Mouse (Mus musculus) liver, embryonic 16.5 days (tissue): ENCODE results near the gene Ppp4r4. TPM values are rescaled to one million over a fixed set of nuclear protein-coding genes. Genes with fewer than 3 reads are reported as not detected.

Experiments used
- ATAC-seq: fragments of 200-750 bp; cut with Nextera tagmentation; 2 replicates; pipeline ENCODE4 v1.8.0; 2017; ENCODE audit warnings: low read depth, mild to moderate bottlenecking, moderate number of reproducible peaks, moderate library complexity
- H3K27ac ChIP-seq: fragments of 300-500 bp; sonication (generic); 2 replicates; pipeline ENCODE4 v1.5.1; 2014; ENCODE audit warnings: mild to moderate bottlenecking, low read length
- H3K27me3 ChIP-seq: fragments of 300-500 bp; sonication (generic); 2 replicates; pipeline ENCODE4 v1.6.1; 2014; ENCODE audit warnings: low read depth, low read length, mixed read lengths; ENCODE audit not compliant: control insufficient read depth, insufficient read depth
- H3K36me3 ChIP-seq: fragments of 300-500 bp; sonication (generic); 2 replicates; pipeline ENCODE4 v1.6.1; 2014; ENCODE audit warnings: mild to moderate bottlenecking; ENCODE audit not compliant: control insufficient read depth, insufficient read depth
- H3K4me1 ChIP-seq: fragments of 300-500 bp; sonication (generic); 2 replicates; pipeline ENCODE4 v1.6.1; 2014; ENCODE audit warnings: low read depth, low read length, mixed read lengths; ENCODE audit not compliant: control insufficient read depth
- H3K4me2 ChIP-seq: fragments of 300-500 bp; sonication (generic); 2 replicates; pipeline ENCODE4 v1.6.1; 2014; ENCODE audit warnings: low read depth, low read length, mixed read lengths
- H3K4me3 ChIP-seq: fragments of 300-500 bp; sonication (generic); 2 replicates; pipeline ENCODE4 v1.5.1; 2014; ENCODE audit warnings: low read depth, mild to moderate bottlenecking, low read length
- H3K9ac ChIP-seq: fragments of 300-500 bp; sonication (generic); 2 replicates; pipeline ENCODE4 v1.6.1; 2014; ENCODE audit warnings: low read depth, low read length
- H3K9me3 ChIP-seq: fragments of 300-500 bp; sonication (generic); replicated peaks from 2 replicates; pipeline ENCODE4 v1.6.1; 2016; ENCODE audit warnings: low read length; ENCODE audit not compliant: control insufficient read depth
- WGBS: fragments of 180-500 bp; shearing (Covaris S2); extraction: QIAGEN DNeasy Blood & Tissue Kit; methylation state at CpG from one replicate; pipeline ENCODE4 v1.1.7; 2014; ENCODE audit not compliant: insufficient replicate concordance; 5-methylcytosine and 5-hydroxymethylcytosine counted together
- polyA plus RNA-seq: library from polyadenylated mRNA; unstranded; fragments of >200 nt; fragmentation: Nextera tagmentation; extraction: Ambion mirVana; gene quantifications from 2 replicates; pipeline ENCODE4 v1.2.1, GENCODE M21; 2015

The Ppp4r4 gene
- polyA plus RNA-seq, 1 experiment from 2014 or later = 1.6 TPM

- ATAC-seq = no peak
- no peak overlapping the region for H3K4me2 ChIP-seq
- no peak overlapping the region for H3K4me3 ChIP-seq
- no peak overlapping the region for H3K27ac ChIP-seq
- H3K9ac ChIP-seq = no peak overlapping the region
- WGBS = 61% methylated on average over 6 of the region's 6 CpGs
- H3K4me1 ChIP-seq = no peaks in the 10 kb centered on the region; the same call in 1 of the 2 replicates
- H3K9me3 ChIP-seq = no peaks in the 10 kb centered on the region
- H3K36me3 ChIP-seq = no peaks in the 10 kb centered on the region
- no peaks in the 10 kb centered on the region for H3K27me3 ChIP-seq
These were observed 18.0 kb downstream of the Ppp4r4 start for GRCm38 (mm10) chr12:103550047-103550446.

GRCm38 (mm10) chr12:103551422-103551821, 19.3 kb downstream of the Ppp4r4 start:
- H3K4me3 ChIP-seq = 0 out of 2 replicates have a peak overlapping the region, but pooled peaks have one; percentile 2
- no peak overlapping the region for H3K4me2 ChIP-seq
- peak overlapping the region; percentile 60; the same call in 1 of the 2 replicates for H3K27ac ChIP-seq
- no peaks in the 10 kb centered on the region for H3K27me3 ChIP-seq
- H3K36me3 ChIP-seq = no peaks in the 10 kb centered on the region
- WGBS = 40% methylated on average over 4 of the region's 4 CpGs
- no peaks in the 10 kb centered on the region; the same call in 1 of the 2 replicates for H3K4me1 ChIP-seq
- no peaks in the 10 kb centered on the region for H3K9me3 ChIP-seq
- no peak overlapping the region for H3K9ac ChIP-seq
- peak; percentile 77 for ATAC-seq

- H3K4me1 ChIP-seq = no peaks in the 10 kb centered on the region; the same call in 1 of the 2 replicates
- no peaks in the 10 kb centered on the region for H3K36me3 ChIP-seq
- no peaks in the 10 kb centered on the region for H3K27me3 ChIP-seq
- H3K9me3 ChIP-seq = no peaks in the 10 kb centered on the region
- WGBS = 26% methylated on average over 2 of the region's 2 CpGs
- H3K4me2 ChIP-seq = no peak overlapping the region
- ATAC-seq = peak; percentile 77
- peak overlapping the region; percentile 43 for H3K27ac ChIP-seq
- no peak overlapping the region for H3K9ac ChIP-seq
- H3K4me3 ChIP-seq = no peak overlapping the region
These were observed 20.4 kb downstream of the Ppp4r4 start for GRCm38 (mm10) chr12:103552506-103552905.

GRCm38 (mm10) chr12:103553497-103553896, 21.4 kb downstream of the Ppp4r4 start:
- Histone ChIP-seq H3K4me1 (no peaks in the 10 kb centered on the region), H3K9me3 (no peaks in the 10 kb centered on the region), H3K4me3 (no peak overlapping the region), H3K27me3 (no peaks in the 10 kb centered on the region), H3K4me2 (no peak overlapping the region), H3K36me3 (no peaks in the 10 kb centered on the region), H3K27ac (no peak overlapping the region), H3K9ac (no peak overlapping the region)
- 37% methylated on average over 3 of the region's 3 CpGs for WGBS
- no peak for ATAC-seq

GRCm38 (mm10) chr12:103556856-103557255, 24.8 kb downstream of the Ppp4r4 start:
- no peaks in the 10 kb centered on the region for H3K9me3 ChIP-seq

GRCm38 (mm10) chr12:103564726-103565125, 32.6 kb downstream of the Ppp4r4 start:
- H3K36me3 ChIP-seq = no peaks in the 10 kb centered on the region
- H3K4me2 ChIP-seq = no peak overlapping the region
- no peak for ATAC-seq
- no peak overlapping the region for H3K4me3 ChIP-seq
- H3K27me3 ChIP-seq = no peaks in the 10 kb centered on the region
- H3K4me1 ChIP-seq = no peaks in the 10 kb centered on the region
- H3K9ac ChIP-seq = no peak overlapping the region
- no peaks in the 10 kb centered on the region for H3K9me3 ChIP-seq
- WGBS = 33% methylated on average over 1 of the region's 1 CpGs
- no peak overlapping the region for H3K27ac ChIP-seq

More at GRCm38 (mm10) chr12:103556856-103557255, 24.8 kb downstream of the Ppp4r4 start:
- Histone ChIP-seq H3K4me2 (no peak overlapping the region), H3K27ac (no peak overlapping the region), H3K9ac (no peak overlapping the region), H3K4me1 (no peaks in the 10 kb centered on the region), H3K4me3 (no peak overlapping the region), H3K27me3 (no peaks in the 10 kb centered on the region), H3K36me3 (no peaks in the 10 kb centered on the region)
- 59% methylated on average over 5 of the region's 5 CpGs for WGBS
- no peak for ATAC-seq

GRCm38 (mm10) chr12:103565151-103565550, 33.1 kb downstream of the Ppp4r4 start:
- no peaks in the 10 kb centered on the region for H3K36me3 ChIP-seq
- no peaks in the 10 kb centered on the region for H3K9me3 ChIP-seq
- ATAC-seq = no peak
- 50% methylated on average over 7 of the region's 7 CpGs for WGBS
- H3K4me1 ChIP-seq = no peaks in the 10 kb centered on the region
- no peaks in the 10 kb centered on the region for H3K27me3 ChIP-seq
- H3K4me3 ChIP-seq = no peak overlapping the region
- no peak overlapping the region for H3K27ac ChIP-seq
- H3K4me2 ChIP-seq = no peak overlapping the region
- H3K9ac ChIP-seq = no peak overlapping the region

GRCm38 (mm10) chr12:103567129-103567528, 35.0 kb downstream of the Ppp4r4 start:
- H3K36me3 ChIP-seq = no peaks in the 10 kb centered on the region
- ATAC-seq = no peak
- H3K27ac ChIP-seq = no peak overlapping the region
- no peaks in the 10 kb centered on the region for H3K9me3 ChIP-seq
- H3K4me3 ChIP-seq = no peak overlapping the region
- 43% methylated on average over 3 of the region's 3 CpGs for WGBS
- no peak overlapping the region for H3K9ac ChIP-seq
- H3K4me1 ChIP-seq = no peaks in the 10 kb centered on the region
- H3K27me3 ChIP-seq = no peaks in the 10 kb centered on the region
- H3K4me2 ChIP-seq = no peak overlapping the region

- Histone ChIP-seq H3K4me2 (no peak overlapping the region), H3K9ac (no peak overlapping the region), H3K27me3 (no peaks in the 10 kb centered on the region), H3K9me3 (no peaks in the 10 kb centered on the region), H3K36me3 (no peaks in the 10 kb centered on the region), H3K27ac (no peak overlapping the region), H3K4me3 (no peak overlapping the region), H3K4me1 (no peaks in the 10 kb centered on the region)
- no peak for ATAC-seq
- WGBS = 43% methylated on average over 6 of the region's 6 CpGs
These were observed 37.6 kb downstream of the Ppp4r4 start for GRCm38 (mm10) chr12:103569690-103570089.
